Comparison of ENCODE assay signal across 18 mouse cellular contexts in genomic region chr8:22382824-22383595, GRCm38 (mm10). TPM values are rescaled to one million over a fixed set of nuclear protein-coding genes. Genes with fewer than 3 reads are reported as not detected.
DNase-seq lines count a peak whose midpoint lies in the region; ATAC-seq and TF ChIP-seq lines count a peak whose summit lies in the region.
"Had no signal": no experiment of that assay in that cellular context is flagged by ENCODE, and none has a peak within 500 bp of the region (broad histone marks: within the 10 kb centered on the region; RNA-seq: fewer than 3 reads in every experiment).

No protein-coding gene starts in this region.

- no peaks in the 10 kb centered on the region for H3K4me1 ChIP-seq in heart, postnatal 0 days (ENCODE audit: control insufficient read depth, insufficient read depth)
- no peaks in the 10 kb centered on the region for H3K4me1 ChIP-seq in midbrain, postnatal 0 days (ENCODE audit: insufficient read depth, low read length)
- H3K4me1 ChIP-seq in midbrain, embryonic 14.5 days (ENCODE audit: control insufficient read depth, insufficient read depth, low read length) = no peaks in the 10 kb centered on the region
- H3K4me1 ChIP-seq in olfactory bulb, adult 2 months (ENCODE audit: control insufficient read depth, insufficient read depth, low read length) = no peaks in the 10 kb centered on the region
- H3K4me1 ChIP-seq: hindbrain, embryonic 15.5 days; limb, embryonic 13.5 days; midbrain, embryonic 13.5 days; neural tube, embryonic 13.5 days had no signal

- 70% methylated on average over 19 of the region's 19 CpGs for WGBS in heart, postnatal 0 days
- 83% methylated on average over 19 of the region's 19 CpGs for WGBS in midbrain, postnatal 0 days
- WGBS in midbrain, embryonic 14.5 days = 86% methylated on average over 19 of the region's 19 CpGs
- 61% methylated on average over 19 of the region's 19 CpGs for WGBS in olfactory bulb, adult 2 months

- no peak overlapping the region; the same call in 1 of the 2 replicates for H3K27ac ChIP-seq in heart, postnatal 0 days (ENCODE audit: low read depth)
- H3K27ac ChIP-seq in midbrain, postnatal 0 days (ENCODE audit: low read depth, low read length) = no peak overlapping the region
- H3K27ac ChIP-seq in midbrain, embryonic 14.5 days (replicated peaks; ENCODE audit: low read depth, low read length) = no peak overlapping the region
- no peak overlapping the region for H3K27ac ChIP-seq in olfactory bulb, adult 2 months (ENCODE audit: insufficient read depth, low read depth, low read length)
- H3K27ac ChIP-seq: hindbrain, embryonic 15.5 days; limb, embryonic 13.5 days; midbrain, embryonic 13.5 days; neural tube, embryonic 13.5 days had no signal

- no peaks in the 10 kb centered on the region for H3K27me3 ChIP-seq in heart, postnatal 0 days (ENCODE audit: control insufficient read depth, insufficient read depth, low read length)
- H3K27me3 ChIP-seq in midbrain, postnatal 0 days (ENCODE audit: insufficient read depth, low read length) = no peaks in the 10 kb centered on the region
- no peaks in the 10 kb centered on the region for H3K27me3 ChIP-seq in midbrain, embryonic 14.5 days (ENCODE audit: control insufficient read depth, insufficient read depth, low read length)
- H3K27me3 ChIP-seq: hindbrain, embryonic 15.5 days; limb, embryonic 13.5 days; midbrain, embryonic 13.5 days; neural tube, embryonic 13.5 days had no signal

- no peak for ATAC-seq in CD4-positive, CD25-positive, alpha-beta regulatory T cell, adult 4 months
- ATAC-seq in heart, postnatal 0 days (ENCODE audit: insufficient read depth, low read depth) = peak; percentile 39; the same call in 1 of the 2 replicates
- ATAC-seq in midbrain, postnatal 0 days (ENCODE audit: low FRiP score) = no peak
- no peak for ATAC-seq in midbrain, embryonic 14.5 days (ENCODE audit: low FRiP score, low TSS enrichment)
- ATAC-seq: midbrain, embryonic 13.5 days had no signal

- H3K4me3 ChIP-seq in heart, postnatal 0 days (ENCODE audit: low read depth, low read length) = 0 out of 2 replicates have a peak overlapping the region, but pooled peaks have one; percentile 6
- H3K4me3 ChIP-seq in midbrain, postnatal 0 days (ENCODE audit: low read depth, low read length) = no peak overlapping the region
- H3K4me3 ChIP-seq in midbrain, embryonic 14.5 days (replicated peaks; ENCODE audit: low read depth, low read length) = no peak overlapping the region
- H3K4me3 ChIP-seq in olfactory bulb, adult 2 months (ENCODE audit: insufficient read depth, low read depth, low read length) = peak overlapping the region; percentile 12
- H3K4me3 ChIP-seq: hindbrain, embryonic 15.5 days; limb, embryonic 13.5 days; midbrain, embryonic 13.5 days; neural tube, embryonic 13.5 days had no signal

- no peak for TF ChIP-seq EP300 in heart, postnatal 0 days (IDR thresholded peaks at IDR 0.05; ENCODE audit: low read depth)

- H3K4me2 ChIP-seq in heart, postnatal 0 days (ENCODE audit: low read depth, low read length) = no peak overlapping the region
- H3K4me2 ChIP-seq in midbrain, postnatal 0 days (ENCODE audit: low read depth, low read length, poor library complexity, severe bottlenecking) = no peak overlapping the region
- no peak overlapping the region for H3K4me2 ChIP-seq in midbrain, embryonic 14.5 days (ENCODE audit: low read length)
- H3K4me2 ChIP-seq: hindbrain, embryonic 15.5 days; limb, embryonic 13.5 days; midbrain, embryonic 13.5 days; neural tube, embryonic 13.5 days had no signal

- no peaks in the 10 kb centered on the region for H3K9me3 ChIP-seq in heart, postnatal 0 days (replicated peaks; ENCODE audit: control insufficient read depth, low read length)
- no peaks in the 10 kb centered on the region for H3K9me3 ChIP-seq in midbrain, postnatal 0 days (ENCODE audit: low read length)
- no peaks in the 10 kb centered on the region for H3K9me3 ChIP-seq in midbrain, embryonic 14.5 days (ENCODE audit: control insufficient read depth, low read length)
- H3K9me3 ChIP-seq: hindbrain, embryonic 15.5 days; limb, embryonic 13.5 days; midbrain, embryonic 13.5 days; neural tube, embryonic 13.5 days had no signal

- TF ChIP-seq POLR2A in olfactory bulb, adult 2 months (IDR thresholded peaks at IDR 0.05; ENCODE audit: insufficient read depth, low read depth, low read length) = no peak

- DNase-seq in CD4-positive, CD25-positive, alpha-beta regulatory T cell, adult 2 months (ENCODE audit: low read depth, low spot score) = peak; percentile 12
- no peak for DNase-seq in heart, postnatal 0 days (ENCODE audit: low spot score)
- DNase-seq in heart, postnatal 25 days (ENCODE audit: low spot score) = no peak
- DNase-seq in midbrain, postnatal 0 days (ENCODE audit: low spot score) = no peak
- no peak for DNase-seq in midbrain, embryonic 14.5 days
- DNase-seq in kidney, adult 11 months = no peak
- DNase-seq: adrenal gland, postnatal 10 days; cerebellum, postnatal 14 days; kidney, postnatal 36 days; lung, postnatal 10 days; right cerebral cortex, adult 18-20 months; thymus, adult 18-20 months had no signal

- peaks cover 45% of the 10 kb centered on the region for H3K36me3 ChIP-seq in heart, postnatal 0 days (replicated peaks; ENCODE audit: control insufficient read depth, insufficient read depth, low read length)
- peaks cover 25% of the 10 kb centered on the region for H3K36me3 ChIP-seq in midbrain, postnatal 0 days (ENCODE audit: insufficient read depth, low read length)
- H3K36me3 ChIP-seq in midbrain, embryonic 14.5 days (ENCODE audit: control insufficient read depth, insufficient read depth, low read length) = peaks cover 16% of the 10 kb centered on the region; the same call in 1 of the 2 replicates

- TF ChIP-seq CTCF in heart, postnatal 0 days (IDR thresholded peaks at IDR 0.05; ENCODE audit: low read depth) = no peak; the same call in 1 of the 2 replicates
- peak; percentile 33 for TF ChIP-seq CTCF in midbrain, postnatal 0 days (IDR thresholded peaks at IDR 0.05)
- TF ChIP-seq CTCF in olfactory bulb, adult 2 months (IDR thresholded peaks at IDR 0.05; ENCODE audit: insufficient read depth, low read depth, low read length) = no peak

- H3K9ac ChIP-seq in heart, postnatal 0 days (replicated peaks; ENCODE audit: low read depth, low read length) = no peak overlapping the region
- no peak overlapping the region for H3K9ac ChIP-seq in midbrain, postnatal 0 days (replicated peaks; ENCODE audit: low read length, poor library complexity, severe bottlenecking)
- H3K9ac ChIP-seq in midbrain, embryonic 14.5 days (replicated peaks; ENCODE audit: low read length) = no peak overlapping the region
- H3K9ac ChIP-seq: hindbrain, embryonic 15.5 days; limb, embryonic 13.5 days; midbrain, embryonic 13.5 days; neural tube, embryonic 13.5 days had no signal

- intact Hi-C loops in heart, postnatal 25 days (cut with DNase I) = loop anchor here (10.0 kb wide), 1 partner anchor 388 kb away; no protein-coding TSS in a partner anchor

RNA-seq across cellular contexts. Expression of gene Slc25a15, which starts 15.4 kb away (rescaled TPM):
- 1 to 10 TPM; 2.0 to 2.3 TPM for polyA plus RNA-seq in CD4-positive, CD25-positive, alpha-beta regulatory T cell, adult 4 months (2017; shearing (Covaris generic))
- 7.9 and 8.3 TPM in 2 replicates for total RNA-seq in heart, postnatal 0 days (2014; rRNA removed; ENCODE audit: low replicate concordance)
- 9.7 and 10.8 TPM in 2 replicates for polyA plus RNA-seq in heart, postnatal 0 days (2015; fragmentation: Nextera tagmentation; extraction: Ambion mirVana)
- 10 to 100 TPM; 12.7 to 12.9 TPM for total RNA-seq in heart, postnatal 25 days (2021)
- total RNA-seq in midbrain, postnatal 0 days (2014; rRNA removed) = 6.0 and 7.7 TPM in 2 replicates
- polyA plus RNA-seq in midbrain, postnatal 0 days (2015; fragmentation: Nextera tagmentation; extraction: Ambion mirVana) = 5.8 and 6.5 TPM in 2 replicates
- 6.2 and 9.0 TPM in 2 replicates for polyA plus RNA-seq in midbrain, embryonic 14.5 days (2014; fragmentation: Nextera tagmentation; extraction: Ambion mirVana)
- polyA plus RNA-seq in olfactory bulb, adult 2 months (2012; ENCODE audit: insufficient read depth, insufficient read length, low replicate concordance, missing spikeins) = not detected in 2 replicates

RNA-seq across cellular contexts. Expression of gene Mrps31, which starts 28.2 kb away (rescaled TPM):
- 10 to 100 TPM; 25.9 to 28.4 TPM for polyA plus RNA-seq in CD4-positive, CD25-positive, alpha-beta regulatory T cell, adult 4 months (2017; shearing (Covaris generic))
- 21.7 and 27.3 TPM in 2 replicates for total RNA-seq in heart, postnatal 0 days (2014; rRNA removed; ENCODE audit: low replicate concordance)
- 67.9 and 72.5 TPM in 2 replicates for polyA plus RNA-seq in heart, postnatal 0 days (2015; fragmentation: Nextera tagmentation; extraction: Ambion mirVana)
- 10 to 100 TPM; 62.2 to 63.9 TPM for total RNA-seq in heart, postnatal 25 days (2021)
- total RNA-seq in midbrain, postnatal 0 days (2014; rRNA removed) = 17.4 and 25.0 TPM in 2 replicates
- polyA plus RNA-seq in midbrain, postnatal 0 days (2015; fragmentation: Nextera tagmentation; extraction: Ambion mirVana) = 33.5 TPM in 2 replicates
- 31.4 and 35.1 TPM in 2 replicates for polyA plus RNA-seq in midbrain, embryonic 14.5 days (2014; fragmentation: Nextera tagmentation; extraction: Ambion mirVana)
- polyA plus RNA-seq in olfactory bulb, adult 2 months (2012; ENCODE audit: insufficient read depth, insufficient read length, low replicate concordance, missing spikeins) = not detected in 2 replicates

Comparison
In these comparisons a context has a peak if more than half of its experiments do, and no peak if none do; other contexts are left out.
1. H3K4me3 ChIP-seq: peak in heart, postnatal 0 days (single experiment) and olfactory bulb, adult 2 months (single experiment); none in midbrain, postnatal 0 days (single experiment) and midbrain, embryonic 14.5 days (single experiment).
2. RNA of gene Mrps31, which starts 28.2 kb away (polyA plus RNA-seq): 67.9 to 72.5 TPM in heart, postnatal 0 days, 31.4 to 35.1 TPM in midbrain, embryonic 14.5 days, 33.5 TPM in midbrain, postnatal 0 days and 25.9 to 28.4 TPM in CD4-positive, CD25-positive, alpha-beta regulatory T cell, adult 4 months; not detected in olfactory bulb, adult 2 months; every median in the first group is over 10 times any median in the second.